Mouse (Mus musculus) MEL (cell line): Measurements from ENCODE around the gene Steap4. TPM values are rescaled to one million over a fixed set of nuclear protein-coding genes. Genes with fewer than 3 reads are reported as not detected.
"Not testable (repeated sequence)": the region's sequence is repeated elsewhere in the genome, so short reads cannot be mapped to it uniquely, and the experiment has no call there.

ENCODE experiments used
- DNase-seq: peaks from one replicate; pipeline ENCODE4 v3.0.0; 2011; ENCODE audit warnings: low read depth, low spot score
- H3K27ac ChIP-seq: 2 replicates; pipeline ENCODE4 v1.5.1; 2012; ENCODE audit warnings: low read depth, mild to moderate bottlenecking, control low read depth, low read length, moderate library complexity; ENCODE audit not compliant: control insufficient read depth
- H3K27me3 ChIP-seq, 2 experiments: fragments of 150-350 bp in 1 of 2; sonication (generic) in 1 of 2; 2 replicates each; pipeline ENCODE4 v1.6.1; 2012; ENCODE audit warnings: low read length in 2 of 2, mild to moderate bottlenecking in 2 of 2, improper control_type of control experiment in 1 of 2, moderate library complexity in 1 of 2; ENCODE audit not compliant: insufficient read depth in 2 of 2, control insufficient read depth in 1 of 2
- H3K36me3 ChIP-seq, 2 experiments: 2 replicates each; pipeline ENCODE4 v1.6.1; 2012 to 2014; ENCODE audit warnings: low read length in 2 of 2, improper control_type of control experiment in 1 of 2, inconsistent platforms in 1 of 2, mild to moderate bottlenecking in 1 of 2; ENCODE audit not compliant: insufficient read depth in 2 of 2, control insufficient read depth in 1 of 2
- H3K4me1 ChIP-seq, 2 experiments: fragments of 150-350 bp in 1 of 2; sonication (generic) in 1 of 2; 2 replicates each; pipeline ENCODE4 v1.6.1; 2012; ENCODE audit warnings: low read length in 2 of 2, improper control_type of control experiment in 1 of 2, mild to moderate bottlenecking in 1 of 2; ENCODE audit not compliant: insufficient read depth in 2 of 2, control insufficient read depth in 1 of 2
- H3K4me3 ChIP-seq, 2 experiments: fragments of 150-350 bp in 1 of 2; sonication (generic) in 1 of 2; 2 replicates each; pipeline ENCODE4 v1.5.1; 2012; ENCODE audit warnings: low read depth in 2 of 2, low read length in 2 of 2, mild to moderate bottlenecking in 2 of 2, moderate library complexity in 2 of 2, control low read depth in 1 of 2, improper control_type of control experiment in 1 of 2; ENCODE audit not compliant: control insufficient read depth in 1 of 2, insufficient read depth in 1 of 2
- H3K79me2 ChIP-seq: 2 replicates; pipeline ENCODE4 v1.6.1; 2012; ENCODE audit warnings: mild to moderate bottlenecking, low read length, moderate library complexity; ENCODE audit not compliant: control insufficient read depth, poor library complexity, insufficient read depth
- H3K9ac ChIP-seq: 2 replicates; pipeline ENCODE4 v1.6.1; 2012; ENCODE audit warnings: low read depth, mild to moderate bottlenecking, control low read depth, low read length, moderate library complexity; ENCODE audit not compliant: control insufficient read depth, poor library complexity, severe bottlenecking
- H3K9me3 ChIP-seq: fragments of 150-350 bp; sonication (generic); replicated peaks from 2 replicates; pipeline ENCODE4 v1.6.1; 2012; ENCODE audit warnings: mild to moderate bottlenecking, low read length, improper control_type of control experiment, moderate library complexity; ENCODE audit not compliant: insufficient read depth
- CTCF ChIP-seq, 3 experiments: IDR thresholded peaks in 2 of 3; conservative IDR thresholded peaks in 1 of 3; 2 replicates each; pipeline ENCODE4 v1.5.1; 2011 to 2012; ENCODE audit warnings: low read length in 3 of 3, low read depth in 2 of 3, mild to moderate bottlenecking in 2 of 3, improper control_type of control experiment in 1 of 3, inconsistent platforms in 1 of 3, mixed read lengths in 1 of 3, moderate library complexity in 1 of 3; ENCODE audit not compliant: control insufficient read depth in 1 of 3, insufficient read depth in 1 of 3, poor library complexity in 1 of 3, severe bottlenecking in 1 of 3
- ETS1 ChIP-seq: IDR thresholded peaks from 2 replicates; pipeline ENCODE4 v1.6.1; 2012; ENCODE audit warnings: low read depth, mild to moderate bottlenecking, inconsistent platforms, low read length, improper control_type of control experiment, moderate library complexity
- GABPA ChIP-seq: IDR thresholded peaks from 2 replicates; pipeline ENCODE4 v1.6.1; 2012; ENCODE audit warnings: low read depth, mild to moderate bottlenecking, inconsistent platforms, low read length, improper control_type of control experiment, moderate library complexity
- GATA1 ChIP-seq: IDR thresholded peaks from 2 replicates; pipeline ENCODE4 v1.6.1; 2011; ENCODE audit warnings: low read depth, low read length, improper control_type of control experiment
- HCFC1 ChIP-seq: IDR thresholded peaks from 2 replicates; pipeline ENCODE4 v1.6.1; 2012; ENCODE audit warnings: low read depth, mild to moderate bottlenecking, inconsistent platforms, low read length, improper control_type of control experiment, moderate library complexity
- JUND ChIP-seq: IDR thresholded peaks from 2 replicates; pipeline ENCODE4 v1.6.1; 2011; ENCODE audit warnings: low read depth, mild to moderate bottlenecking, improper control_type of control experiment, low read length
- MAFK ChIP-seq: IDR thresholded peaks from 2 replicates; pipeline ENCODE4 v1.6.1; 2011; ENCODE audit warnings: low read depth, mild to moderate bottlenecking, low read length, improper control_type of control experiment, borderline replicate concordance
- MAX ChIP-seq: IDR thresholded peaks from 2 replicates; pipeline ENCODE4 v1.6.1; 2011; ENCODE audit warnings: low read length, improper control_type of control experiment
- MXI1 ChIP-seq: IDR thresholded peaks from 2 replicates; pipeline ENCODE4 v1.6.1; 2011; ENCODE audit warnings: mild to moderate bottlenecking, low read depth, low read length, improper control_type of control experiment
- MYC ChIP-seq: IDR thresholded peaks from 2 replicates; pipeline ENCODE4 v1.6.1; 2011; ENCODE audit warnings: low read depth, mild to moderate bottlenecking, low read length, improper control_type of control experiment, moderate library complexity
- NRF1 ChIP-seq: IDR thresholded peaks from 2 replicates; pipeline ENCODE4 v1.6.1; 2014; ENCODE audit warnings: low read depth, mild to moderate bottlenecking, inconsistent platforms, low read length, improper control_type of control experiment, moderate library complexity; ENCODE audit not compliant: poor library complexity, insufficient read depth, severe bottlenecking
- POLR2A ChIP-seq, 2 experiments: IDR thresholded peaks; 2 replicates each; pipeline ENCODE4 v1.6.1; 2011 to 2012; ENCODE audit warnings: low read length in 2 of 2, mild to moderate bottlenecking in 2 of 2, control low read depth in 1 of 2, improper control_type of control experiment in 1 of 2, low read depth in 1 of 2, moderate library complexity in 1 of 2; ENCODE audit not compliant: control insufficient read depth in 1 of 2, insufficient read depth in 1 of 2, poor library complexity in 1 of 2
- POLR2AphosphoS2 ChIP-seq: IDR thresholded peaks from 2 replicates; pipeline ENCODE4 v1.6.1; 2011; ENCODE audit warnings: low read length, improper control_type of control experiment
- RCOR1 ChIP-seq: IDR thresholded peaks from 2 replicates; pipeline ENCODE4 v1.6.1; 2012; ENCODE audit warnings: low read depth, mild to moderate bottlenecking, inconsistent platforms, low read length, improper control_type of control experiment
- TBP ChIP-seq: IDR thresholded peaks from 2 replicates; pipeline ENCODE4 v1.8.0; 2011; ENCODE audit warnings: low read depth, low read length, improper control_type of control experiment
- ZC3H11A ChIP-seq: IDR thresholded peaks from 2 replicates; pipeline ENCODE4 v1.6.1; 2012; ENCODE audit warnings: low read depth, mild to moderate bottlenecking, inconsistent platforms, low read length, improper control_type of control experiment
- ZNF384 ChIP-seq: IDR thresholded peaks from 2 replicates; pipeline ENCODE4 v1.6.1; 2012; ENCODE audit warnings: low read depth, mild to moderate bottlenecking, inconsistent platforms, low read length, improper control_type of control experiment
- polyA plus RNA-seq, 2 experiments: library from polyadenylated mRNA; stranded (reverse) in 1 of 2; unstranded in 1 of 2; fragments of >175 nt in 1 of 2; fragments of >200 nt in 1 of 2; gene quantifications; 2 replicates each; pipeline versions ENCODE4 v1.2.1 to v1.2.4; 2012; ENCODE audit warnings: low replicate concordance in 2 of 2, low read depth in 1 of 2; ENCODE audit not compliant: insufficient read length in 2 of 2, insufficient read depth in 1 of 2, missing spikeins in 1 of 2
- total RNA-seq: library from RNA; depleted of rRNA; stranded (reverse); fragments of 300-350 nt; gene quantifications from 2 replicates; pipeline ENCODE4 v1.2.3, GENCODE M21; 2012

The Steap4 gene
- total and polyA plus RNA-seq, 3 experiments = not detected

DNA sequence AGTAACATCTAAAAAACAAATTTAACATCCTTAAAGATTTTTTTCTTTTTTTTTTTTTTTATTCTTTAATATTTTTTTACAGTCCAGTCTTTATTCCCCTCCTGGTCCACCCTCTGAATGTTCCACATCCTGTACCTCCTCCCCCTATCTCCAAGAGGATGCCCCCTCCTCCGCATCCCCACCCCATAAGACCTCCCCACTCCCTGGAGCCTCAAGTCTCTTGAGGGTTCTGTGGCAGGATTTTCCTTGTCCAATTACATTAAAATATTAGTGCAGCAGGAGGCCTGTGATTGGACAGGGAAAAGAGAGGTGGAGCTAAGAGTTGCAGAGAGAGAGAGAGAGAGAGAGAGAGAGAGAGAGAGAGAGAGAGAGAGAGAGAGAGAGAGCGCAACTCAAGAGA is 31.4 kb downstream of the Steap4 start:
- not testable (repeated sequence) for H3K27ac ChIP-seq, H3K4me1 ChIP-seq, H3K4me3 ChIP-seq, H3K27me3 ChIP-seq, H3K36me3 ChIP-seq, H3K9ac ChIP-seq, H3K9me3 ChIP-seq, DNase-seq, H3K79me2 ChIP-seq
- peak; percentile 35; the same call in 1 of the 2 replicates for TF ChIP-seq JUND

DNA sequence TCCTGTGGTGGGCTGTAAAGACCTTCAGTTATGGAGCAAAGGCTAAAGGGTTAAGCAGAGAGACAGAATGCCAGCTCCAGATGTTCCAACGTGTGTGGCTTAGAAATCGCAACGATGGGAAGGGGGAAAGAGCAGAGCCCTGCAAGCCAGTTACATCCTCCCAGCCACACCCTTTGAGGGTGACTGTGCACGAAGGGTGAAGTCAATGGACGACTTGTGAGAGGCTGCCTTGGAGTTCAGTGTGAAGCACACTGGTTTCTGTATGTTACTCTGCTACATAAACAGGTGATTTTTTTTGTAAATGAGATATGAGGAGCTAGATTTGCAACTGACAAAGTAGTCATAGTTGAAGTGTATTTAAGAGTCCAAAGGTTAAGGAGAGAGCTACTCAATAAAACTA is 33.5 kb downstream of the Steap4 start:
- peak; percentile 10 for DNase-seq
- H3K4me1 ChIP-seq = peaks cover 0 to 3% of the 10 kb centered on the region in 2 experiments; a peak in 1 of 4 replicates
- TF ChIP-seq TBP = no peak
- TF ChIP-seq MXI1 = no peak
- no peak for TF ChIP-seq MAX
- TF ChIP-seq GATA1 = no peak
- TF ChIP-seq NRF1 = no peak
- no peak for TF ChIP-seq POLR2AphosphoS2
- TF ChIP-seq ZNF384 = no peak
- no peak for TF ChIP-seq ZC3H11A
- no peak for TF ChIP-seq CTCF (IDR thresholded peaks at IDR 0.05 in 2 of 3, conservative IDR thresholded peaks at IDR 0.05 in 1 of 3; ENCODE audit: control insufficient read depth in 1 of 3, insufficient read depth in 1 of 3, low read depth in 2 of 3, low read length in 3 of 3, poor library complexity in 1 of 3, severe bottlenecking in 1 of 3)
- TF ChIP-seq HCFC1 = no peak

GRCm38 (mm10) chr5:7995288-7995897 is 35.1 kb downstream of the Steap4 start:
- no peak for TF ChIP-seq GABPA
- TF ChIP-seq ETS1 = no peak
- no peak for TF ChIP-seq MYC
- TF ChIP-seq POLR2A (IDR thresholded peaks at IDR 0.05; ENCODE audit: control insufficient read depth in 1 of 2, insufficient read depth in 1 of 2, low read depth in 1 of 2, low read length in 2 of 2, poor library complexity in 1 of 2) = no peak
- TF ChIP-seq MAFK = no peak
- no peak for TF ChIP-seq RCOR1
- TF ChIP-seq ZC3H11A = no peak
- no peaks in the 10 kb centered on the region for H3K79me2 ChIP-seq
- no peak for DNase-seq
- no peaks in the 10 kb centered on the region for H3K9me3 ChIP-seq
- no peak overlapping the region for H3K4me3 ChIP-seq
- no peak overlapping the region for H3K9ac ChIP-seq
- no peaks in the 10 kb centered on the region for H3K36me3 ChIP-seq
- no peaks in the 10 kb centered on the region for H3K27me3 ChIP-seq
- H3K27ac ChIP-seq = no peak overlapping the region
- peaks cover 0 to 3% of the 10 kb centered on the region in 2 experiments; a peak in 1 of 4 replicates for H3K4me1 ChIP-seq

More for the DNA sequence above, 33.5 kb downstream of the Steap4 start:
- H3K36me3 ChIP-seq = no peaks in the 10 kb centered on the region
- no peaks in the 10 kb centered on the region for H3K9me3 ChIP-seq
- no peaks in the 10 kb centered on the region for H3K27me3 ChIP-seq
- no peak overlapping the region for H3K27ac ChIP-seq
- no peaks in the 10 kb centered on the region for H3K79me2 ChIP-seq
- no peak overlapping the region for H3K4me3 ChIP-seq
- no peak overlapping the region for H3K9ac ChIP-seq
